Mouse (Mus musculus): ENCODE results near the gene Borcs7. TPM values are rescaled to one million over a fixed set of nuclear protein-coding genes. Genes with fewer than 3 reads are reported as not detected.

Gene Borcs7
- polyA plus RNA-seq, 1 experiment from 2014 or later: 14.2 TPM

GRCm38 (mm10) chr19:46705779-46706495 is 16.2 kb downstream of the Borcs7 start:
- WGBS: 69% methylated on average over 7 of the region's 7 CpGs
- H3K36me3 ChIP-seq: peaks cover 21% of the 10 kb centered on the region
- peaks cover 15% of the 10 kb centered on the region for H3K27me3 ChIP-seq (ENCODE audit: low read depth, poor library complexity, severe bottlenecking)
- no peak overlapping the region for H3K27ac ChIP-seq (replicated peaks)
- no peak for DNase-seq (ENCODE audit: low spot score)
- peaks cover 16% of the 10 kb centered on the region for H3K4me1 ChIP-seq
- no peaks in the 10 kb centered on the region for H3K9me3 ChIP-seq (replicated peaks)
- no peak overlapping the region for H3K4me3 ChIP-seq

- 78% methylated on average over 9 of the region's 9 CpGs for WGBS
- H3K9me3 ChIP-seq (replicated peaks): no peaks in the 10 kb centered on the region
- peaks cover 14% of the 10 kb centered on the region for H3K36me3 ChIP-seq
- 0 out of 2 replicates have a peak overlapping the region, but pooled peaks have one; percentile 84 for H3K27ac ChIP-seq (replicated peaks)
- peaks cover 15% of the 10 kb centered on the region for H3K27me3 ChIP-seq (ENCODE audit: low read depth, poor library complexity, severe bottlenecking)
- H3K4me3 ChIP-seq: peak overlapping the region; percentile 61
- H3K4me1 ChIP-seq: peaks cover 16% of the 10 kb centered on the region
- DNase-seq (ENCODE audit: low spot score): no peak
Observed at GRCm38 (mm10) chr19:46706540-46707295, 17.0 kb downstream of the Borcs7 start.

GRCm38 (mm10) chr19:46707296-46708151 is 17.8 kb downstream of the Borcs7 start, which contains the start of gene As3mt:
As3mt (plus strand) TSS chr19:46707458.
- WGBS: 13% methylated on average over 31 of the region's 31 CpGs

GRCm38 (mm10) chr19:46710614-46711013 is 20.9 kb downstream of the Borcs7 start:
- Histone ChIP-seq H3K36me3 (peaks cover 18% of the 10 kb centered on the region), H3K27me3 (ENCODE audit: low read depth, poor library complexity, severe bottlenecking) (no peaks in the 10 kb centered on the region), H3K27ac (replicated peaks) (no peak overlapping the region), H3K4me3 (no peak overlapping the region), H3K4me1 (peaks cover 16% of the 10 kb centered on the region), H3K9me3 (replicated peaks) (no peaks in the 10 kb centered on the region)
- no peak for DNase-seq (ENCODE audit: low spot score)
- 88% methylated on average over 4 of the region's 4 CpGs for WGBS

More at GRCm38 (mm10) chr19:46707296-46708151, 17.8 kb downstream of the Borcs7 start, which contains the start of gene As3mt:
- H3K4me3 ChIP-seq: peak within 1 kb of the TSS; percentile 61
- peak within 1 kb of the TSS; percentile 84 for H3K27ac ChIP-seq (replicated peaks)
- H3K36me3 ChIP-seq: peaks cover 10% of the 10 kb centered on the region
- H3K9me3 ChIP-seq (replicated peaks): no peaks in the 10 kb centered on the region
- peaks cover 15% of the 10 kb centered on the region for H3K27me3 ChIP-seq (ENCODE audit: low read depth, poor library complexity, severe bottlenecking)
- H3K4me1 ChIP-seq: peaks cover 16% of the 10 kb centered on the region
- DNase-seq (ENCODE audit: low spot score): peak; percentile 75

- H3K27ac ChIP-seq (replicated peaks): no peak overlapping the region
- 93% methylated on average over 8 of the region's 8 CpGs for WGBS
- no peak overlapping the region for H3K4me3 ChIP-seq
- peaks cover 6% of the 10 kb centered on the region; the same call in 1 of the 2 replicates for H3K9me3 ChIP-seq (replicated peaks)
- no peaks in the 10 kb centered on the region for H3K27me3 ChIP-seq (ENCODE audit: low read depth, poor library complexity, severe bottlenecking)
- peaks cover 41% of the 10 kb centered on the region for H3K36me3 ChIP-seq
- H3K4me1 ChIP-seq: no peaks in the 10 kb centered on the region
- no peak for DNase-seq (ENCODE audit: low spot score)
Observed at GRCm38 (mm10) chr19:46714234-46714633, 24.5 kb downstream of the Borcs7 start.

- H3K4me1 ChIP-seq: no peaks in the 10 kb centered on the region
- no peak overlapping the region for H3K27ac ChIP-seq (replicated peaks)
- H3K4me3 ChIP-seq: no peak overlapping the region
- peaks cover 6% of the 10 kb centered on the region; the same call in 1 of the 2 replicates for H3K9me3 ChIP-seq (replicated peaks)
- no peaks in the 10 kb centered on the region for H3K27me3 ChIP-seq (ENCODE audit: low read depth, poor library complexity, severe bottlenecking)
- 95% methylated on average over 8 of the region's 8 CpGs for WGBS
- no peak for DNase-seq (ENCODE audit: low spot score)
- H3K36me3 ChIP-seq: peaks cover 39% of the 10 kb centered on the region
Observed at GRCm38 (mm10) chr19:46715016-46715415, 25.3 kb downstream of the Borcs7 start.

GRCm38 (mm10) chr19:46718150-46718549 is 28.4 kb downstream of the Borcs7 start:
- Histone ChIP-seq H3K4me1 (no peaks in the 10 kb centered on the region), H3K9me3 (replicated peaks) (peaks cover 6% of the 10 kb centered on the region; the same call in 1 of the 2 replicates), H3K27me3 (ENCODE audit: low read depth, poor library complexity, severe bottlenecking) (no peaks in the 10 kb centered on the region), H3K27ac (replicated peaks) (no peak overlapping the region), H3K4me3 (no peak overlapping the region), H3K36me3 (peaks cover 51% of the 10 kb centered on the region)
- no peak for DNase-seq (ENCODE audit: low spot score)
- 90% methylated on average over 4 of the region's 4 CpGs for WGBS

- Histone ChIP-seq H3K36me3 (peaks cover 42% of the 10 kb centered on the region), H3K27me3 (ENCODE audit: low read depth, poor library complexity, severe bottlenecking) (no peaks in the 10 kb centered on the region), H3K4me3 (no peak overlapping the region), H3K27ac (replicated peaks) (no peak overlapping the region), H3K4me1 (peaks cover 21% of the 10 kb centered on the region), H3K9me3 (replicated peaks) (no peaks in the 10 kb centered on the region)
- no peak for DNase-seq (ENCODE audit: low spot score)
- WGBS: 70% methylated on average over 11 of the region's 11 CpGs
Observed at GRCm38 (mm10) chr19:46724411-46724810, 34.7 kb downstream of the Borcs7 start.

GRCm38 (mm10) chr19:46726142-46726541 is 36.4 kb downstream of the Borcs7 start:
- H3K36me3 ChIP-seq: peaks cover 28% of the 10 kb centered on the region
- 97% methylated on average over 8 of the region's 8 CpGs for WGBS
- DNase-seq (ENCODE audit: low spot score): no peak
- H3K4me1 ChIP-seq: peaks cover 21% of the 10 kb centered on the region
- H3K4me3 ChIP-seq: no peak overlapping the region
- no peaks in the 10 kb centered on the region for H3K27me3 ChIP-seq (ENCODE audit: low read depth, poor library complexity, severe bottlenecking)
- H3K9me3 ChIP-seq (replicated peaks): no peaks in the 10 kb centered on the region
- no peak overlapping the region for H3K27ac ChIP-seq (replicated peaks)

GRCm38 (mm10) chr19:46727140-46727736 is 37.5 kb downstream of the Borcs7 start:
- 58% methylated on average over 8 of the region's 8 CpGs for WGBS
- Histone ChIP-seq H3K27ac (replicated peaks) (peak overlapping the region; percentile 53; the same call in 1 of the 2 replicates), H3K27me3 (ENCODE audit: low read depth, poor library complexity, severe bottlenecking) (no peaks in the 10 kb centered on the region), H3K36me3 (peaks cover 21% of the 10 kb centered on the region; the same call in 1 of the 2 replicates), H3K9me3 (replicated peaks) (no peaks in the 10 kb centered on the region), H3K4me1 (peaks cover 21% of the 10 kb centered on the region), H3K4me3 (no peak overlapping the region)
- peak; percentile 46 for DNase-seq (ENCODE audit: low spot score)

GRCm38 (mm10) chr19:46727945-46728540 is 38.3 kb downstream of the Borcs7 start:
- WGBS: 87% methylated on average over 11 of the region's 11 CpGs
- H3K27ac ChIP-seq (replicated peaks): peak overlapping the region; percentile 53; the same call in 1 of the 2 replicates
- no peaks in the 10 kb centered on the region for H3K9me3 ChIP-seq (replicated peaks)
- no peaks in the 10 kb centered on the region for H3K27me3 ChIP-seq (ENCODE audit: low read depth, poor library complexity, severe bottlenecking)
- no peak for DNase-seq (ENCODE audit: low spot score)
- peaks cover 21% of the 10 kb centered on the region; the same call in 1 of the 2 replicates for H3K36me3 ChIP-seq
- H3K4me3 ChIP-seq: no peak overlapping the region
- peaks cover 21% of the 10 kb centered on the region for H3K4me1 ChIP-seq
